Mouse (Mus musculus) liver, adult 2 months (tissue): ENCODE measurements around the gene Msl3.
"Not testable (repeated sequence)": the region's sequence is repeated elsewhere in the genome, so short reads cannot be mapped to it uniquely, and the experiment has no call there.

ENCODE experiments used
- CTCF ChIP-seq: fragments of 200-500 bp; IDR thresholded peaks from 2 replicates; pipeline ENCODE4 v1.5.1; 2011; ENCODE audit warnings: low read depth, low read length, control low read depth
- POLR2A ChIP-seq: fragments of 200-500 bp; IDR thresholded peaks from 2 replicates; pipeline ENCODE4 v1.6.1; 2011; ENCODE audit warnings: low read length, control low read depth; ENCODE audit not compliant: insufficient read depth; ENCODE audit errors: extremely low read depth

- not testable (repeated sequence) for TF ChIP-seq POLR2A, CTCF
Measured at GRCm38 (mm10) chrX:168659803-168660202, 13.9 kb downstream of the Msl3 start.
